Mouse (Mus musculus) intestine, embryonic 16.5 days (tissue): ENCODE results near the gene Hoxb1. TPM values are rescaled to one million over a fixed set of nuclear protein-coding genes. Genes with fewer than 3 reads are reported as not detected.

Experiments
- ATAC-seq: fragments of 200-750 bp; cut with Nextera tagmentation; 2 replicates; pipeline ENCODE4 v1.8.0; 2017; ENCODE audit warnings: moderate TSS enrichment, moderate library complexity
- H3K27ac ChIP-seq: fragments of 300-500 bp; sonication (generic); 2 replicates; pipeline ENCODE4 v1.5.1; 2014; ENCODE audit warnings: mild to moderate bottlenecking, low read length
- H3K27me3 ChIP-seq: fragments of 300-500 bp; sonication (generic); replicated peaks from 2 replicates; pipeline ENCODE4 v1.6.1; 2014; ENCODE audit warnings: low read length, control low read depth, mixed read lengths; ENCODE audit not compliant: control insufficient read depth, insufficient read depth
- H3K36me3 ChIP-seq: fragments of 300-500 bp; sonication (generic); 2 replicates; pipeline ENCODE4 v1.6.1; 2014; ENCODE audit warnings: low read length, control low read depth; ENCODE audit not compliant: control insufficient read depth, insufficient read depth
- H3K4me1 ChIP-seq: fragments of 300-500 bp; sonication (generic); 2 replicates; pipeline ENCODE4 v1.6.1; 2014; ENCODE audit warnings: low read length, control low read depth, mixed read lengths; ENCODE audit not compliant: control insufficient read depth, insufficient read depth
- H3K4me2 ChIP-seq: fragments of 300-500 bp; sonication (generic); 2 replicates; pipeline ENCODE4 v1.6.1; 2014; ENCODE audit warnings: low read depth, low read length, control low read depth
- H3K4me3 ChIP-seq: fragments of 300-500 bp; sonication (generic); 2 replicates; pipeline ENCODE4 v1.5.1; 2014; ENCODE audit warnings: mild to moderate bottlenecking, low read length
- H3K9ac ChIP-seq: fragments of 300-500 bp; sonication (generic); 2 replicates; pipeline ENCODE4 v1.6.1; 2014; ENCODE audit warnings: low read depth, low read length
- H3K9me3 ChIP-seq: fragments of 300-500 bp; sonication (generic); 2 replicates; pipeline ENCODE4 v1.6.1; 2016; ENCODE audit warnings: low read length, control low read depth; ENCODE audit not compliant: control insufficient read depth
- WGBS: fragments of 180-500 bp; shearing (Covaris S2); extraction: QIAGEN DNeasy Blood & Tissue Kit; methylation state at CpG from one replicate; pipeline ENCODE4 v1.1.7; 2014; 5-methylcytosine and 5-hydroxymethylcytosine counted together
- polyA plus RNA-seq: library from polyadenylated mRNA; unstranded; fragments of >200 nt; fragmentation: Nextera tagmentation; extraction: Ambion mirVana; gene quantifications from 2 replicates; pipeline ENCODE4 v1.2.1, GENCODE M21; 2015

The Hoxb1 gene
- polyA plus RNA-seq, 1 experiment from 2014 or later = not detected

- H3K36me3 ChIP-seq = no peaks in the 10 kb centered on the region
Observed at GRCm38 (mm10) chr11:96332105-96332504, 33.4 kb upstream of the Hoxb1 start.

GRCm38 (mm10) chr11:96332618-96333032, 32.9 kb upstream of the Hoxb1 start:
- Histone ChIP-seq H3K4me1 (peaks cover 56% of the 10 kb centered on the region), H3K9me3 (no peaks in the 10 kb centered on the region), H3K27me3 (peaks cover 3% of the 10 kb centered on the region; the same call in 1 of the 2 replicates), H3K4me2 (peak overlapping the region; percentile 65), H3K4me3 (peak overlapping the region; percentile 51), H3K36me3 (no peaks in the 10 kb centered on the region), H3K9ac (peak overlapping the region; percentile 79), H3K27ac (peak overlapping the region; percentile 92)
- 11% methylated on average over 34 of the region's 35 CpGs for WGBS
- ATAC-seq = no peak

More at GRCm38 (mm10) chr11:96332105-96332504, 33.4 kb upstream of the Hoxb1 start:
- Histone ChIP-seq H3K9me3 (no peaks in the 10 kb centered on the region), H3K4me3 (peak overlapping the region; percentile 51), H3K4me1 (peaks cover 59% of the 10 kb centered on the region), H3K27me3 (peaks cover 3% of the 10 kb centered on the region; the same call in 1 of the 2 replicates), H3K9ac (peak overlapping the region; percentile 79), H3K4me2 (peak overlapping the region; percentile 65), H3K27ac (peak overlapping the region; percentile 92)
- no peak for ATAC-seq
- WGBS = 8% methylated on average over 8 of the region's 8 CpGs

- H3K4me3 ChIP-seq = peak overlapping the region; percentile 51
- H3K27me3 ChIP-seq = peaks cover 3% of the 10 kb centered on the region; the same call in 1 of the 2 replicates
- 15% methylated on average over 17 of the region's 17 CpGs for WGBS
- peak overlapping the region; percentile 92 for H3K27ac ChIP-seq
- peaks cover 57% of the 10 kb centered on the region for H3K4me1 ChIP-seq
- H3K4me2 ChIP-seq = peak overlapping the region; percentile 65
- peak overlapping the region; percentile 79 for H3K9ac ChIP-seq
- H3K36me3 ChIP-seq = no peaks in the 10 kb centered on the region
- no peaks in the 10 kb centered on the region for H3K9me3 ChIP-seq
- ATAC-seq = peak; percentile 31; the same call in 1 of the 2 replicates
Observed at GRCm38 (mm10) chr11:96333241-96334001, 32.1 kb upstream of the Hoxb1 start.

GRCm38 (mm10) chr11:96334002-96334364, 31.6 kb upstream of the Hoxb1 start:
- 23% methylated on average over 2 of the region's 2 CpGs for WGBS
- Histone ChIP-seq H3K4me1 (peaks cover 60% of the 10 kb centered on the region), H3K27me3 (peaks cover 3% of the 10 kb centered on the region; the same call in 1 of the 2 replicates), H3K9ac (peak overlapping the region; percentile 79), H3K36me3 (no peaks in the 10 kb centered on the region), H3K4me2 (peak overlapping the region; percentile 65), H3K4me3 (peak overlapping the region; percentile 51), H3K27ac (peak overlapping the region; percentile 92), H3K9me3 (no peaks in the 10 kb centered on the region)
- no peak for ATAC-seq

GRCm38 (mm10) chr11:96334998-96335397, 30.6 kb upstream of the Hoxb1 start:
- Histone ChIP-seq H3K9me3 (no peaks in the 10 kb centered on the region), H3K27ac (peak overlapping the region; percentile 92), H3K4me3 (no peak overlapping the region), H3K4me2 (peak overlapping the region; percentile 65), H3K4me1 (peaks cover 59% of the 10 kb centered on the region), H3K9ac (peak overlapping the region; percentile 4; the same call in 1 of the 2 replicates), H3K36me3 (no peaks in the 10 kb centered on the region), H3K27me3 (0 out of 2 replicates have a peak, but pooled peaks cover 3% of the 10 kb centered on the region)
- 31% methylated on average over 3 of the region's 3 CpGs for WGBS
- 0 out of 2 replicates have a peak, but pooled peaks have one; percentile 18 for ATAC-seq

- Histone ChIP-seq H3K9me3 (no peaks in the 10 kb centered on the region), H3K27ac (peak overlapping the region; percentile 49; the same call in 1 of the 2 replicates), H3K4me1 (peaks cover 61% of the 10 kb centered on the region), H3K27me3 (0 out of 2 replicates have a peak, but pooled peaks cover 3% of the 10 kb centered on the region), H3K4me3 (no peak overlapping the region), H3K4me2 (no peak overlapping the region), H3K36me3 (no peaks in the 10 kb centered on the region), H3K9ac (0 out of 2 replicates have a peak overlapping the region, but pooled peaks have one; percentile 41)
- ATAC-seq = no peak
- 33% methylated on average over 2 of the region's 2 CpGs for WGBS
Observed at GRCm38 (mm10) chr11:96336597-96336996, 29.0 kb upstream of the Hoxb1 start.

- ATAC-seq = no peak
- Histone ChIP-seq H3K27ac (peak overlapping the region; percentile 49; the same call in 1 of the 2 replicates), H3K4me1 (peaks cover 61% of the 10 kb centered on the region), H3K4me2 (no peak overlapping the region), H3K4me3 (no peak overlapping the region), H3K9ac (peak overlapping the region; percentile 41), H3K9me3 (no peaks in the 10 kb centered on the region), H3K27me3 (0 out of 2 replicates have a peak, but pooled peaks cover 3% of the 10 kb centered on the region), H3K36me3 (no peaks in the 10 kb centered on the region)
- WGBS = 35% methylated on average over 6 of the region's 6 CpGs
Observed at GRCm38 (mm10) chr11:96337026-96337425, 28.5 kb upstream of the Hoxb1 start.

GRCm38 (mm10) chr11:96338957-96339855, 26.3 kb upstream of the Hoxb1 start:
- Histone ChIP-seq H3K9ac (peak overlapping the region; percentile 81), H3K4me2 (peak overlapping the region; percentile 93), H3K4me1 (peaks cover 56% of the 10 kb centered on the region), H3K27ac (peak overlapping the region; percentile 92), H3K4me3 (no peak overlapping the region), H3K36me3 (no peaks in the 10 kb centered on the region), H3K27me3 (peaks cover 3% of the 10 kb centered on the region; the same call in 1 of the 2 replicates), H3K9me3 (no peaks in the 10 kb centered on the region)
- WGBS = 39% methylated on average over 7 of the region's 7 CpGs
- ATAC-seq = no peak
